Mouse (Mus musculus) limb, embryonic 14.5 days (tissue): ENCODE data around the gene Gm11444. TPM values are rescaled to one million over a fixed set of nuclear protein-coding genes. Genes with fewer than 3 reads are reported as not detected.

Experiments used
- ATAC-seq: fragments of 200-750 bp; cut with Nextera tagmentation; 2 replicates; pipeline ENCODE4 v1.8.0; 2017; ENCODE audit warnings: low read depth, moderate number of reproducible peaks, moderate TSS enrichment; ENCODE audit not compliant: low FRiP score
- DNase-seq: peaks from one replicate; pipeline ENCODE4 v3.0.0-alpha.2; 2015; ENCODE audit warnings: low spot score
- H3K27ac ChIP-seq: fragments of 300-500 bp; sonication (generic); replicated peaks from 2 replicates; pipeline ENCODE4 v1.5.1; 2014; ENCODE audit warnings: low read depth, mild to moderate bottlenecking, low read length, moderate library complexity, mixed read lengths
- H3K27me3 ChIP-seq: fragments of 300-500 bp; sonication (generic); 2 replicates; pipeline ENCODE4 v1.6.1; 2014; ENCODE audit warnings: low read length, mixed read lengths; ENCODE audit not compliant: control insufficient read depth, insufficient read depth
- H3K36me3 ChIP-seq: fragments of 300-500 bp; sonication (generic); 2 replicates; pipeline ENCODE4 v1.6.1; 2014; ENCODE audit warnings: mild to moderate bottlenecking, low read length, moderate library complexity, mixed read lengths; ENCODE audit not compliant: control insufficient read depth, insufficient read depth
- H3K4me1 ChIP-seq: fragments of 300-500 bp; sonication (generic); 2 replicates; pipeline ENCODE4 v1.6.1; 2014; ENCODE audit warnings: antibody characterized with exemption, low read length, mixed read lengths; ENCODE audit not compliant: control insufficient read depth, insufficient read depth
- H3K4me2 ChIP-seq: fragments of 300-500 bp; sonication (generic); replicated peaks from 2 replicates; pipeline ENCODE4 v1.6.1; 2014; ENCODE audit warnings: low read depth, mild to moderate bottlenecking, low read length, moderate library complexity; ENCODE audit not compliant: severe bottlenecking
- H3K4me3 ChIP-seq: fragments of 300-500 bp; sonication (generic); replicated peaks from 2 replicates; pipeline ENCODE4 v1.5.1; 2014; ENCODE audit warnings: low read length
- H3K9ac ChIP-seq: fragments of 300-500 bp; sonication (generic); 2 replicates; pipeline ENCODE4 v1.6.1; 2014; ENCODE audit warnings: mild to moderate bottlenecking, low read depth, low read length, moderate library complexity; ENCODE audit not compliant: severe bottlenecking
- H3K9me3 ChIP-seq: fragments of 300-500 bp; sonication (generic); 2 replicates; pipeline ENCODE4 v1.6.1; 2016; ENCODE audit warnings: low read length; ENCODE audit not compliant: control insufficient read depth
- POLR2A ChIP-seq: fragments of 200-500 bp; IDR thresholded peaks from 2 replicates; pipeline ENCODE4 v1.8.0; 2012; ENCODE audit warnings: inconsistent platforms, mild to moderate bottlenecking, moderate library complexity, borderline replicate concordance; ENCODE audit not compliant: insufficient read depth, insufficient read length; ENCODE audit errors: extremely low read depth
- WGBS: fragments of 180-500 bp; shearing (Covaris S2); extraction: QIAGEN DNeasy Blood & Tissue Kit; methylation state at CpG from one replicate; pipeline ENCODE4 v1.1.7; 2014; 5-methylcytosine and 5-hydroxymethylcytosine counted together
- polyA plus RNA-seq, 2 experiments: library from polyadenylated mRNA; depleted of rRNA in 1 of 2; stranded (reverse) in 1 of 2; unstranded in 1 of 2; fragments of >200 nt; fragmentation: Nextera tagmentation in 1 of 2; extraction: Ambion mirVana in 1 of 2; gene quantifications; 2 replicates each; pipeline versions ENCODE4 v1.2.1 to v1.2.3; 2012 to 2014

Gm11444 gene
- polyA plus RNA-seq, 2 experiments, result not detected

DNA sequence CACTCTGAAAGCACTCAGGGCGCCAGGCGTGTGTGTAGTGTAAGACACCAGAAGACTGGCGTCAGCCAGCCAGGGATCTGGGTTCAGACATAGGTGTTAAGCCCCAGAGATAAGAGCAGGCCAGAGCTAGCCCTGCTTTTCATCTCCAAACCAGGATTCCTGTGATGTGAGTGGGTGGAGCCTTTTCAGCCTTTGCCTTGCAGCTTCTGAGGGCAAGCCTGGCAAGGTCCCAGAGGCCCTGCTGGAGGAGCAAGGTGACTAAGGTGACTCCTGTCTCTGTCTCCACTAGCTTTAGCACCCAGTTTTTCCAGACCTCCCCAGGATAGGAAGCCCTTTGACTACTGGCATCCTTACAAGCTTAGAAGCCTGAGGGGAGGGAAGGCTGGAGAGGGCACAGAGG, 31.7 kb downstream of the Gm11444 start:
- Histone ChIP-seq H3K36me3 (no peaks in the 10 kb centered on the region), H3K9me3 (no peaks in the 10 kb centered on the region), H3K4me1 (peaks cover 13% of the 10 kb centered on the region), H3K27me3 (no peaks in the 10 kb centered on the region), H3K4me2 (no peak overlapping the region), H3K4me3 (no peak overlapping the region), H3K9ac (no peak overlapping the region), H3K27ac (no peak overlapping the region)
- no peak for DNase-seq
- no peak for ATAC-seq
- 64% methylated on average over 3 of the region's 3 CpGs for WGBS
- no peak for TF ChIP-seq POLR2A

DNA sequence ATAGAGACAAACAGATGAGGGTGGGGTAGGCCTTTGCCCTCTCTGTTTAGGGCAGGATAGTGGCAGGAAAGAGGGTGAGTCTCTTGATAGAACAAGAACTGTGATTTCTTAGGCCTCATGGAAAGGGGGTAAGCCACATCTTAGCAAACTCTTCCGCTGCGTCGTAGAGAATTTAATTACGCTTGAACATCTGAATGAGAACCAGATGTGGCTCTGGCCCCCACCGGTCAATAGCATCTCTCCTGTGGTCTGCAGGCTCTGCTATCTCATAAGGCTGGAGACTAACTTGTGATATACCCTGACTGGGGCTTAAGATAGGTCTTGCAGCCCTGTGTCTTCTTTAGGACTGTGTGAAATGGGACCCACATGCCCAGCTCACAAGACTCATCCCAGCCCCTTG, 33.7 kb downstream of the Gm11444 start:
- peak; percentile 46 for DNase-seq
- ATAC-seq, result no peak
- WGBS, result 30% methylated on average over 5 of the region's 5 CpGs
- Histone ChIP-seq H3K27me3 (no peaks in the 10 kb centered on the region), H3K4me1 (peaks cover 13% of the 10 kb centered on the region), H3K36me3 (no peaks in the 10 kb centered on the region), H3K4me3 (no peak overlapping the region), H3K4me2 (no peak overlapping the region), H3K9me3 (no peaks in the 10 kb centered on the region), H3K27ac (no peak overlapping the region), H3K9ac (no peak overlapping the region)
- no peak for TF ChIP-seq POLR2A

DNA sequence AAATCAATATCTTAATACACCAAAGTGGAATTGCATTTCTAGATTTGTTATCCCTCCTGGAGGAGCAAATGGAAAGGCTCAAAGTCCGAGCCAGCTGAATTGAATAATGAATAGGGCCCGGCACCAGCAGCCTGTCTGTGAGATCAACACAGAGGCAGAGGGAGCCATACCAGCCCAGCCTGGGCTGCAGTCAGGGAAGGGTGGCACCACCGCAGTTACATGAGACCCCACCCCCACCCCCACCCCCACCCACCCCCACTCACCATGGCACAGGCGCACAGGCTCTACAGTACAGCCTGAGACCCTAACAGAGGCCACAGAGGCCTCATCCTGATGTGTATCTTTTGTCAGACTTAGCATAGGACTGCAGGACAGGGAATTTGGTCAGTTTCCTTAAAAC, 35.5 kb downstream of the Gm11444 start:
- no peak overlapping the region for H3K9ac ChIP-seq
- DNase-seq, result no peak
- WGBS, result 18% methylated on average over 4 of the region's 4 CpGs
- no peak for ATAC-seq
- H3K36me3 ChIP-seq, result no peaks in the 10 kb centered on the region
- no peak overlapping the region for H3K27ac ChIP-seq
- H3K4me3 ChIP-seq, result no peak overlapping the region
- no peaks in the 10 kb centered on the region for H3K27me3 ChIP-seq
- no peak for TF ChIP-seq POLR2A
- H3K9me3 ChIP-seq, result no peaks in the 10 kb centered on the region
- peaks cover 13% of the 10 kb centered on the region for H3K4me1 ChIP-seq
- H3K4me2 ChIP-seq, result no peak overlapping the region

GRCm38 (mm10) chr11:85812201-85812966, 37.7 kb downstream of the Gm11444 start:
- no peaks in the 10 kb centered on the region for H3K36me3 ChIP-seq
- H3K9ac ChIP-seq, result no peak overlapping the region
- ATAC-seq, result no peak
- H3K4me2 ChIP-seq, result no peak overlapping the region
- H3K27me3 ChIP-seq, result no peaks in the 10 kb centered on the region
- DNase-seq, result no peak
- H3K4me1 ChIP-seq, result peaks cover 13% of the 10 kb centered on the region
- 81% methylated on average over 12 of the region's 12 CpGs for WGBS
- no peak overlapping the region for H3K27ac ChIP-seq
- no peak for TF ChIP-seq POLR2A
- no peak overlapping the region for H3K4me3 ChIP-seq
- H3K9me3 ChIP-seq, result no peaks in the 10 kb centered on the region

DNA sequence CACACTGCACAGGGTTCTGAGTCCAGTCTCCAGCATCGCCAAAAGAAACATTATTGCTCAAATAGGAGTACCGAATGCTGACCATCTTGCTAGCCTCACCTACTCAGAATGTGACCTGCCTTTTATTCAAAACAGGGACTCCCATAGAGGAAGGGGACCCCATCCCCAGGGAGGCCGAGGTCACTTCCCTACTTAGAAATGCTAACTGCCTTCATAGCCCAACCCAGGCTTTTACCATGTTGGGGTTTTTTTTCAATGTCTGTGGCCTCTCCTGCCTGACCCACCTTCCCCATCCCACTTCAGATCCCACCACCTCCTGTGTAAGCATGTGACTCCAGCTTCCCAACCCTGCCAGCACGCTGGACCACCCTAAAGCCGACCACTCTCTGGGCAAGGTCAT, 38.5 kb downstream of the Gm11444 start:
- Histone ChIP-seq H3K27ac (no peak overlapping the region), H3K4me3 (no peak overlapping the region), H3K4me1 (peaks cover 11% of the 10 kb centered on the region), H3K27me3 (no peaks in the 10 kb centered on the region), H3K36me3 (no peaks in the 10 kb centered on the region), H3K9me3 (no peaks in the 10 kb centered on the region), H3K4me2 (no peak overlapping the region), H3K9ac (no peak overlapping the region)
- TF ChIP-seq POLR2A, result no peak
- DNase-seq, result no peak
- ATAC-seq, result no peak
- WGBS, result 90% methylated on average over 5 of the region's 5 CpGs
